Mouse (Mus musculus) testis, adult 2 months (tissue): ENCODE results near the gene Nhlrc4. TPM values are rescaled to one million over a fixed set of nuclear protein-coding genes. Genes with fewer than 3 reads are reported as not detected.

ENCODE experiments used
- H3K27ac ChIP-seq: fragments of 200-500 bp; 2 replicates; pipeline ENCODE4 v1.5.1; 2012; ENCODE audit warnings: low read depth, low read length; ENCODE audit not compliant: control insufficient read depth, insufficient read depth
- H3K27me3 ChIP-seq: fragments of 200-500 bp; 2 replicates; pipeline ENCODE4 v1.6.1; 2012; ENCODE audit warnings: mild to moderate bottlenecking, low read length, moderate library complexity; ENCODE audit not compliant: control insufficient read depth, insufficient read depth
- H3K36me3 ChIP-seq: fragments of 200-500 bp; 2 replicates; pipeline ENCODE4 v1.6.1; 2012; ENCODE audit warnings: mild to moderate bottlenecking, low read length; ENCODE audit not compliant: control insufficient read depth, insufficient read depth
- H3K4me1 ChIP-seq: fragments of 200-500 bp; 2 replicates; pipeline ENCODE4 v1.6.1; 2012; ENCODE audit warnings: low read length; ENCODE audit not compliant: control insufficient read depth, insufficient read depth
- H3K4me3 ChIP-seq: fragments of 200-500 bp; 2 replicates; pipeline ENCODE4 v1.5.1; 2012; ENCODE audit warnings: low read depth, mild to moderate bottlenecking, low read length, moderate library complexity, mixed read lengths; ENCODE audit not compliant: control insufficient read depth
- CTCF ChIP-seq: fragments of 200-500 bp; IDR thresholded peaks from 2 replicates; pipeline ENCODE4 v1.5.1; 2012; ENCODE audit warnings: low read depth, mild to moderate bottlenecking, inconsistent platforms, low read length, moderate library complexity; ENCODE audit not compliant: control insufficient read depth, insufficient read depth, insufficient replicate concordance
- POLR2A ChIP-seq: fragments of 200-500 bp; IDR thresholded peaks from 2 replicates; pipeline ENCODE4 v1.6.1; 2012; ENCODE audit warnings: low read depth, mild to moderate bottlenecking, inconsistent platforms, low read length, moderate library complexity; ENCODE audit not compliant: control insufficient read depth
- polyA plus RNA-seq: library from polyadenylated mRNA; depleted of rRNA; stranded (reverse); fragments of >200 nt; gene quantifications from 2 replicates; pipeline ENCODE4 v1.2.3, GENCODE M21; 2012

Gene Nhlrc4
- polyA plus RNA-seq, 1 experiment, result 0.40 TPM

- Histone ChIP-seq H3K36me3 (no peaks in the 10 kb centered on the region), H3K27ac (no peak overlapping the region), H3K27me3 (no peaks in the 10 kb centered on the region), H3K4me3 (no peak overlapping the region), H3K4me1 (peaks cover 7% of the 10 kb centered on the region)
- TF ChIP-seq CTCF, result no peak
- TF ChIP-seq POLR2A, result no peak
Observed at GRCm38 (mm10) chr17:25943769-25944168, 992 bp downstream of the Nhlrc4 start.

GRCm38 (mm10) chr17:25943221-25943620 is 1.5 kb downstream of the Nhlrc4 start:
- Histone ChIP-seq H3K36me3 (no peaks in the 10 kb centered on the region), H3K4me3 (no peak overlapping the region), H3K4me1 (peaks cover 7% of the 10 kb centered on the region), H3K27ac (no peak overlapping the region), H3K27me3 (no peaks in the 10 kb centered on the region)
- TF ChIP-seq POLR2A (no peak), CTCF (no peak)

- TF ChIP-seq CTCF (no peak), POLR2A (no peak)
- H3K36me3 ChIP-seq, result no peaks in the 10 kb centered on the region
- no peak overlapping the region for H3K27ac ChIP-seq
- H3K4me1 ChIP-seq, result peaks cover 7% of the 10 kb centered on the region
- H3K4me3 ChIP-seq, result no peak overlapping the region
- H3K27me3 ChIP-seq, result no peaks in the 10 kb centered on the region
Observed at GRCm38 (mm10) chr17:25942597-25943151, 2.1 kb downstream of the Nhlrc4 start.

GRCm38 (mm10) chr17:25941511-25942241 is 3.1 kb downstream of the Nhlrc4 start:
- Histone ChIP-seq H3K4me1 (peaks cover 7% of the 10 kb centered on the region), H3K4me3 (peak overlapping the region; percentile 94), H3K27ac (peak overlapping the region; percentile 79), H3K36me3 (no peaks in the 10 kb centered on the region), H3K27me3 (no peaks in the 10 kb centered on the region)
- no peak for TF ChIP-seq CTCF
- TF ChIP-seq POLR2A, result peak; percentile 68

GRCm38 (mm10) chr17:25934526-25934925 is 10.2 kb downstream of the Nhlrc4 start:
- no peak overlapping the region for H3K4me3 ChIP-seq
- no peak overlapping the region for H3K27ac ChIP-seq
- H3K36me3 ChIP-seq, result peaks cover 3% of the 10 kb centered on the region
- H3K4me1 ChIP-seq, result no peaks in the 10 kb centered on the region
- TF ChIP-seq CTCF (no peak), POLR2A (no peak)
- no peaks in the 10 kb centered on the region for H3K27me3 ChIP-seq

- Histone ChIP-seq H3K4me3 (no peak overlapping the region), H3K27me3 (no peaks in the 10 kb centered on the region), H3K4me1 (no peaks in the 10 kb centered on the region), H3K36me3 (no peaks in the 10 kb centered on the region), H3K27ac (no peak overlapping the region)
- TF ChIP-seq POLR2A (no peak), CTCF (no peak)
Observed at GRCm38 (mm10) chr17:25925348-25925747, 19.4 kb downstream of the Nhlrc4 start.

GRCm38 (mm10) chr17:25922120-25922519 is 22.6 kb downstream of the Nhlrc4 start:
- H3K27me3 ChIP-seq, result no peaks in the 10 kb centered on the region
- TF ChIP-seq POLR2A, result no peak
- TF ChIP-seq CTCF, result no peak
- H3K4me3 ChIP-seq, result no peak overlapping the region
- no peaks in the 10 kb centered on the region; the same call in 1 of the 2 replicates for H3K36me3 ChIP-seq
- peaks cover 9% of the 10 kb centered on the region for H3K4me1 ChIP-seq
- H3K27ac ChIP-seq, result no peak overlapping the region
